Mouse (Mus musculus) liver, embryonic 15.5 days (tissue): ENCODE data around the gene Tcf7. TPM values are rescaled to one million over a fixed set of nuclear protein-coding genes. Genes with fewer than 3 reads are reported as not detected.

Experiments used
- ATAC-seq: fragments of 200-750 bp; cut with Nextera tagmentation; 2 replicates; pipeline ENCODE4 v1.8.0; 2017; ENCODE audit warnings: moderate number of reproducible peaks, mild to moderate bottlenecking, moderate library complexity; ENCODE audit not compliant: insufficient read depth
- H3K27ac ChIP-seq: fragments of 300-500 bp; sonication (generic); replicated peaks from 2 replicates; pipeline ENCODE4 v1.5.1; 2015; ENCODE audit warnings: mild to moderate bottlenecking, inconsistent platforms
- H3K27me3 ChIP-seq: fragments of 300-500 bp; sonication (generic); 2 replicates; pipeline ENCODE4 v1.6.1; 2015; ENCODE audit warnings: mild to moderate bottlenecking, inconsistent platforms
- H3K36me3 ChIP-seq: fragments of 300-500 bp; sonication (generic); replicated peaks from 2 replicates; pipeline ENCODE4 v1.6.1; 2015; ENCODE audit warnings: moderate library complexity, mild to moderate bottlenecking, inconsistent platforms
- H3K4me1 ChIP-seq: fragments of 300-500 bp; sonication (generic); replicated peaks from 2 replicates; pipeline ENCODE4 v1.6.1; 2015; ENCODE audit warnings: inconsistent platforms
- H3K4me2 ChIP-seq: fragments of 300-500 bp; sonication (generic); 2 replicates; pipeline ENCODE4 v1.6.1; 2015; ENCODE audit warnings: moderate library complexity, mild to moderate bottlenecking, inconsistent platforms
- H3K4me3 ChIP-seq: fragments of 300-500 bp; sonication (generic); replicated peaks from 2 replicates; pipeline ENCODE4 v1.5.1; 2015; ENCODE audit warnings: mild to moderate bottlenecking, inconsistent platforms
- H3K9ac ChIP-seq: fragments of 300-500 bp; sonication (generic); 2 replicates; pipeline ENCODE4 v1.6.1; 2015; ENCODE audit warnings: moderate library complexity, mild to moderate bottlenecking, inconsistent platforms
- H3K9me3 ChIP-seq: fragments of 300-500 bp; sonication (generic); replicated peaks from 2 replicates; pipeline ENCODE4 v1.6.1; 2016; ENCODE audit warnings: inconsistent platforms
- WGBS: fragments of 180-500 bp; shearing (Covaris S2); methylation state at CpG from one replicate; pipeline ENCODE4 v1.1.7; 2015; ENCODE audit warnings: mixed read lengths; ENCODE audit not compliant: insufficient replicate concordance; 5-methylcytosine and 5-hydroxymethylcytosine counted together
- polyA plus RNA-seq: library from polyadenylated mRNA; unstranded; fragments of >200 nt; fragmentation: Nextera tagmentation; extraction: Ambion mirVana; gene quantifications from 2 replicates; pipeline ENCODE4 v1.2.1, GENCODE M21; 2015

Tcf7 gene
- polyA plus RNA-seq, 1 experiment from 2014 or later = 1.4 TPM

GRCm38 (mm10) chr11:52274456-52275112, 8.2 kb downstream of the Tcf7 start:
- H3K4me3 ChIP-seq = no peak overlapping the region
- no peaks in the 10 kb centered on the region for H3K27me3 ChIP-seq
- no peak overlapping the region for H3K9ac ChIP-seq
- no peak overlapping the region for H3K27ac ChIP-seq
- no peaks in the 10 kb centered on the region for H3K36me3 ChIP-seq
- H3K4me2 ChIP-seq = no peak overlapping the region
- H3K4me1 ChIP-seq = no peaks in the 10 kb centered on the region
- WGBS = 69% methylated on average over 20 of the region's 20 CpGs
- no peaks in the 10 kb centered on the region for H3K9me3 ChIP-seq
- ATAC-seq = no peak

- ATAC-seq = no peak
- no peaks in the 10 kb centered on the region for H3K9me3 ChIP-seq
- H3K27me3 ChIP-seq = no peaks in the 10 kb centered on the region
- no peak overlapping the region for H3K27ac ChIP-seq
- H3K4me3 ChIP-seq = no peak overlapping the region
- H3K9ac ChIP-seq = no peak overlapping the region
- H3K4me2 ChIP-seq = no peak overlapping the region
- no peaks in the 10 kb centered on the region for H3K4me1 ChIP-seq
- H3K36me3 ChIP-seq = no peaks in the 10 kb centered on the region
- WGBS = 48% methylated on average over 4 of the region's 4 CpGs
These were observed 8.9 kb downstream of the Tcf7 start for GRCm38 (mm10) chr11:52273942-52274330.

GRCm38 (mm10) chr11:52273183-52273941, 9.5 kb downstream of the Tcf7 start:
- Histone ChIP-seq H3K4me1 (0 out of 2 replicates have a peak, but pooled peaks cover 1% of the 10 kb centered on the region), H3K27me3 (no peaks in the 10 kb centered on the region), H3K9me3 (no peaks in the 10 kb centered on the region), H3K4me3 (no peak overlapping the region), H3K36me3 (no peaks in the 10 kb centered on the region), H3K27ac (no peak overlapping the region), H3K9ac (no peak overlapping the region), H3K4me2 (no peak overlapping the region)
- ATAC-seq = peak; percentile 12; the same call in 1 of the 2 replicates
- 50% methylated on average over 11 of the region's 11 CpGs for WGBS

GRCm38 (mm10) chr11:52272619-52273018, 10.2 kb downstream of the Tcf7 start:
- H3K9ac ChIP-seq = no peak overlapping the region
- H3K4me2 ChIP-seq = no peak overlapping the region
- WGBS = 53% methylated on average over 6 of the region's 6 CpGs
- H3K36me3 ChIP-seq = no peaks in the 10 kb centered on the region
- ATAC-seq = no peak
- H3K4me3 ChIP-seq = no peak overlapping the region
- H3K27me3 ChIP-seq = no peaks in the 10 kb centered on the region
- 0 out of 2 replicates have a peak, but pooled peaks cover 7% of the 10 kb centered on the region for H3K4me1 ChIP-seq
- H3K27ac ChIP-seq = no peak overlapping the region
- no peaks in the 10 kb centered on the region for H3K9me3 ChIP-seq

- WGBS = 70% methylated on average over 8 of the region's 8 CpGs
- Histone ChIP-seq H3K4me1 (0 out of 2 replicates have a peak, but pooled peaks cover 7% of the 10 kb centered on the region), H3K27me3 (no peaks in the 10 kb centered on the region), H3K4me2 (no peak overlapping the region), H3K4me3 (no peak overlapping the region), H3K27ac (no peak overlapping the region), H3K36me3 (no peaks in the 10 kb centered on the region), H3K9ac (no peak overlapping the region), H3K9me3 (no peaks in the 10 kb centered on the region)
- no peak for ATAC-seq
These were observed 10.9 kb downstream of the Tcf7 start for GRCm38 (mm10) chr11:52271765-52272495.

GRCm38 (mm10) chr11:52269841-52270240, 13.0 kb downstream of the Tcf7 start:
- Histone ChIP-seq H3K9ac (no peak overlapping the region), H3K4me2 (no peak overlapping the region), H3K36me3 (no peaks in the 10 kb centered on the region), H3K4me1 (peaks cover 9% of the 10 kb centered on the region; the same call in 1 of the 2 replicates), H3K27ac (no peak overlapping the region), H3K4me3 (no peak overlapping the region), H3K9me3 (no peaks in the 10 kb centered on the region), H3K27me3 (no peaks in the 10 kb centered on the region)
- no peak for ATAC-seq
- 72% methylated on average over 6 of the region's 6 CpGs for WGBS

GRCm38 (mm10) chr11:52268104-52268835, 14.5 kb downstream of the Tcf7 start:
- H3K27ac ChIP-seq = no peak overlapping the region
- H3K4me3 ChIP-seq = no peak overlapping the region
- ATAC-seq = no peak; the same call in 1 of the 2 replicates
- H3K36me3 ChIP-seq = no peaks in the 10 kb centered on the region
- H3K4me1 ChIP-seq = peaks cover 10% of the 10 kb centered on the region; the same call in 1 of the 2 replicates
- 34% methylated on average over 7 of the region's 7 CpGs for WGBS
- no peak overlapping the region for H3K4me2 ChIP-seq
- H3K9me3 ChIP-seq = no peaks in the 10 kb centered on the region
- H3K27me3 ChIP-seq = no peaks in the 10 kb centered on the region
- H3K9ac ChIP-seq = no peak overlapping the region

GRCm38 (mm10) chr11:52267271-52267670, 15.5 kb downstream of the Tcf7 start:
- Histone ChIP-seq H3K9me3 (no peaks in the 10 kb centered on the region), H3K4me2 (no peak overlapping the region), H3K9ac (no peak overlapping the region), H3K36me3 (no peaks in the 10 kb centered on the region), H3K4me3 (no peak overlapping the region), H3K27me3 (no peaks in the 10 kb centered on the region), H3K4me1 (peaks cover 10% of the 10 kb centered on the region; the same call in 1 of the 2 replicates), H3K27ac (no peak overlapping the region)
- no peak for ATAC-seq
- WGBS = 60% methylated on average over 5 of the region's 5 CpGs

- peaks cover 10% of the 10 kb centered on the region; the same call in 1 of the 2 replicates for H3K4me1 ChIP-seq
- WGBS = 32% methylated on average over 12 of the region's 12 CpGs
- ATAC-seq = no peak
These were observed 17.1 kb downstream of the Tcf7 start for GRCm38 (mm10) chr11:52265616-52266307.

GRCm38 (mm10) chr11:52264871-52265270, 17.9 kb downstream of the Tcf7 start:
- H3K4me3 ChIP-seq = no peak overlapping the region
- no peak overlapping the region for H3K9ac ChIP-seq
- no peaks in the 10 kb centered on the region for H3K9me3 ChIP-seq
- no peaks in the 10 kb centered on the region for H3K27me3 ChIP-seq
- ATAC-seq = no peak
- H3K4me2 ChIP-seq = no peak overlapping the region
- H3K4me1 ChIP-seq = peaks cover 10% of the 10 kb centered on the region; the same call in 1 of the 2 replicates
- H3K27ac ChIP-seq = no peak overlapping the region
- H3K36me3 ChIP-seq = no peaks in the 10 kb centered on the region
- whole genome bisulfite sequencing = 38% methylated on average over 7 of the region's 7 CpGs

More at GRCm38 (mm10) chr11:52265616-52266307, 17.1 kb downstream of the Tcf7 start:
- no peak overlapping the region for H3K27ac ChIP-seq
- no peak overlapping the region for H3K4me2 ChIP-seq
- no peak overlapping the region for H3K4me3 ChIP-seq
- H3K36me3 ChIP-seq = no peaks in the 10 kb centered on the region
- no peaks in the 10 kb centered on the region for H3K27me3 ChIP-seq
- no peaks in the 10 kb centered on the region for H3K9me3 ChIP-seq
- no peak overlapping the region for H3K9ac ChIP-seq
